Mouse (Mus musculus): Measurements from ENCODE around the gene Maml3. TPM values are rescaled to one million over a fixed set of nuclear protein-coding genes. Genes with fewer than 3 reads are reported as not detected.
A peak's percentile ranks its signal among the peaks of the same experiment; 100 is the strongest.

Maml3 gene
- polyA plus RNA-seq, 1 experiment, result 3.1 TPM

DNA sequence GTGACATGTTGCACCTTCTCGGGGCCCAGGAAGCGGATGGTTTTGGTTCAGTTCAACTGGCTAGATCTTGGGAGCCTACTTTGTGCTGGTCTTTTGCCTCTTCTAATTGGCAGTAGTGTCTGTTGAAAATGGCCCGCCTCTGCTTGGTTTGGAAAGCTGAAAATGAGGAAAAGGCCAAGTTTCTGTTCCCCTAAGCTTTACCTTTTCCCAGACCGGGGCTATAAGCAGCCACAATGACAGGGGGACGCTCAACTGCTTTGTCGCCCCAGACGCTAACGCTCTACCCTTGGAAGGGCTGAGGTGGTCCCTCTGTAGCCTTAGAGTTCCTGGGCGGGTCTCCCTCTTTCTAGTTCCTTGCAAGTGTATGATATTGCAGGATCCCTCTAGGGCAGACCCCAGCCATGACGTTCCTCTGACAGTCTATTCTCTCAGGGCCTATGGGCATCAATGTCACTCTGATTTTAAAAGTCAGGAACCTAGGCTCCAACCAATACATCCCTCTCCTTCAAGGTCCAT lies 315.4 kb downstream of the Maml3 start:
- Histone ChIP-seq H3K36me3 (ENCODE audit: control insufficient read depth, insufficient read depth) (no peaks in the 10 kb centered on the region), H3ac (ENCODE audit: control insufficient read depth, insufficient read length) (no peak overlapping the region), H3K4me3 (peak overlapping the region; percentile 11), H3K4me2 (ENCODE audit: low read depth) (peak overlapping the region; percentile 90), H3K79me2 (ENCODE audit: control insufficient read depth, insufficient read depth) (no peaks in the 10 kb centered on the region), H3K27me3 (ENCODE audit: control insufficient read depth, insufficient read depth, insufficient read length) (no peaks in the 10 kb centered on the region)
- TF ChIP-seq USF1 (IDR thresholded peaks at IDR 0.05; ENCODE audit: low read depth) (no peak), SRF (IDR thresholded peaks at IDR 0.05; ENCODE audit: control insufficient read depth, insufficient read length, low read depth) (no peak), MAX (IDR thresholded peaks at IDR 0.05; ENCODE audit: low read depth) (no peak), REST (IDR thresholded peaks at IDR 0.05; ENCODE audit: insufficient read depth, insufficient read length) (no peak), TCF3 (IDR thresholded peaks at IDR 0.05; ENCODE audit: insufficient read length, low read depth) (no peak), TCF12 (IDR thresholded peaks at IDR 0.05; ENCODE audit: insufficient read depth, poor library complexity, severe bottlenecking) (no peak), MYOG (IDR thresholded peaks at IDR 0.05; ENCODE audit: control insufficient read depth in 1 of 3, insufficient read depth in 1 of 3, insufficient read length in 2 of 3, low read depth in 2 of 3) (no peak), POLR2AphosphoS2 (IDR thresholded peaks at IDR 0.05; ENCODE audit: insufficient read length, low read depth) (no peak), CEBPB (IDR thresholded peaks at IDR 0.05; ENCODE audit: insufficient read depth, poor library complexity, severe bottlenecking) (no peak)

DNA sequence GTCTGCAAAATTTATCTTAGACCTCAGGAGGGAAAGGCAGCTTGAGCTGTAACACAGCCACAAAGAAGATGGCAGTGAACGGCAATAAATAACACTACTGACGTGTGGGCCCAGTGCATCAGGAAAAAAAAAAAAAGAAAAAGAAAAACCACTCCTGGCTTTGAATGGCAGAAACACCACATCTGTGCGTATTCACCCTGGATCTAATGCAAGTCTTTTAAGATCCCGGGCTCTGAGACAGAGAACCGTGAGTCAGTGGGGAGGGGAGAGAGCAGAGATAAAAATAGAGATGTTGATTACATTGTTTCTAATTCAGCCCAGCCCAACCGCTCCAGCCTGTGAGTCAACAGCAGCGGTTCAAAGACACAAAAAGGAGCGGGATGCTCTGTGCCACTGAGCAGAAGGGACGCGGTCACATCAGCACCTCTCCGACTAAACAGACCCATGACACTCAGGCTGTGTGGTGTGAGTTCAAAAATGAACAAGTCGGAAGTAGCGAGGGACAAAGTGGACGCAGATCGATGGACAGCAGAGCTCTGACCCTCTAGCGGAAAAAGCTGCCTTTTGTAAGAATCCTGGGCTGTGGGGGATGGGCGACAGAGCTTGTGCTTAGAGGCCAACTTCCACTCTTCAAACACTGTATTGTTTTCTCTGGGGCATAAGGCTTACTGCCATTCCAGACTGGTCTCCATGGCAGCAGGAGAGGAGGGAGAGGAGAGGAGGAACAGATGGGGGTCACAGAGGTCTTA lies 316.1 kb downstream of the Maml3 start:
- Histone ChIP-seq H3K27me3 (ENCODE audit: control insufficient read depth, insufficient read depth, insufficient read length) (no peaks in the 10 kb centered on the region), H3ac (ENCODE audit: control insufficient read depth, insufficient read length) (no peak overlapping the region), H3K36me3 (ENCODE audit: control insufficient read depth, insufficient read depth) (no peaks in the 10 kb centered on the region), H3K79me2 (ENCODE audit: control insufficient read depth, insufficient read depth) (no peaks in the 10 kb centered on the region), H3K4me3 (peak overlapping the region; percentile 11), H3K4me2 (ENCODE audit: low read depth) (peak overlapping the region; percentile 90)
- TF ChIP-seq POLR2A (IDR thresholded peaks at IDR 0.05; ENCODE audit: insufficient read length, low read depth) (peak; percentile 20), SRF (IDR thresholded peaks at IDR 0.05; ENCODE audit: control insufficient read depth, insufficient read length, low read depth) (no peak), CEBPB (IDR thresholded peaks at IDR 0.05; ENCODE audit: insufficient read depth, poor library complexity, severe bottlenecking) (no peak), MYOG (IDR thresholded peaks at IDR 0.05; ENCODE audit: control insufficient read depth in 1 of 3, insufficient read depth in 1 of 3, insufficient read length in 2 of 3, low read depth in 2 of 3) (no peak), REST (IDR thresholded peaks at IDR 0.05; ENCODE audit: insufficient read depth, insufficient read length) (no peak)

DNA sequence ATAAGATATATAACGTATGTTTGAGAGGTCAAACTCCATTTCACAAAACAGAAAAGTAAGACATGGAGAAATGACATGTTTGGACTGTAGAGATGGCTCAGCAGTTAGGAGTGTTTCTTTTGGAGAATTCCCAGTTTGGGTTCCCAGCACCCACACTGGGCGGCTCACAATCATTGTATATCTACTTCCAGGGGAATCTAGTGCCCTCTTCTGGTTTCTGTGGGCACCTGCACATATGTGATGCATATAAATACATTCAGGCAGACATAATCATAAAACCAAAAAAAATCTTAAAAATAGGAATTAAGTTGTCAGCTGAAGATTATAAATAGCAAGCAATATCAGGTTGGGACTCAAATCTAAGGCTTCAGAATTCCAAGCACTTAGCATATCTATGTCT lies 316.9 kb downstream of the Maml3 start:
- H3K36me3 ChIP-seq (ENCODE audit: control insufficient read depth, insufficient read depth), result no peaks in the 10 kb centered on the region

DNA sequence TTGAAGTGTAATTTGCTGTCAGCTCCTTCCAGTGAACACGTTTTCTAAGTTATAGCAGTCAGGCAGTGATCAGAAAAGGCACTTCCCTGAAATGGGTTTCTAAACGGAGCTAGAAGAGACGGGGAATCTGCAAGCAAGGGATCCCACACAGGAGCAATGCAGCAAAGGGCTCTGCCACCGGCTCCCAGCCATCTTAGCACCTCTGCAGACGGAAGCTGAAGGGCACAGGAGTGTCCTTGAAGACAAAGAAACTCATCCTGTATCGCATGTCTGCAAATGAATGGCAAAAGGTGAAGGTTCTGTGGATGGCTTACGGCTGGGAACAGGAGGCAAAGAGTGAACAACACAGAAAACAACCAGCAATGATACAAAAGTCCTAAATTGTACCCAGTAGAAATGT lies 319.1 kb downstream of the Maml3 start:
- H3K4me3 ChIP-seq, result no peak overlapping the region
- TF ChIP-seq TCF3 (IDR thresholded peaks at IDR 0.05; ENCODE audit: insufficient read length, low read depth), result no peak
- TF ChIP-seq CEBPB (IDR thresholded peaks at IDR 0.05; ENCODE audit: insufficient read depth, poor library complexity, severe bottlenecking), result no peak
- TF ChIP-seq SRF (IDR thresholded peaks at IDR 0.05; ENCODE audit: control insufficient read depth, insufficient read length, low read depth), result no peak
- no peak for TF ChIP-seq TCF12 (IDR thresholded peaks at IDR 0.05; ENCODE audit: insufficient read depth, poor library complexity, severe bottlenecking)
- no peak for TF ChIP-seq MYOG (IDR thresholded peaks at IDR 0.05; ENCODE audit: control insufficient read depth in 1 of 3, insufficient read depth in 1 of 3, insufficient read length in 2 of 3, low read depth in 2 of 3)
- no peaks in the 10 kb centered on the region for H3K27me3 ChIP-seq (ENCODE audit: control insufficient read depth, insufficient read depth, insufficient read length)
- H3K4me2 ChIP-seq (ENCODE audit: low read depth), result no peak overlapping the region
- H3K36me3 ChIP-seq (ENCODE audit: control insufficient read depth, insufficient read depth), result no peaks in the 10 kb centered on the region
- H3ac ChIP-seq (ENCODE audit: control insufficient read depth, insufficient read length), result no peak overlapping the region
- no peaks in the 10 kb centered on the region for H3K79me2 ChIP-seq (ENCODE audit: control insufficient read depth, insufficient read depth)

More for the DNA sequence above, 316.9 kb downstream of the Maml3 start:
- H3K27me3 ChIP-seq (ENCODE audit: control insufficient read depth, insufficient read depth, insufficient read length), result no peaks in the 10 kb centered on the region
- TF ChIP-seq TCF12 (IDR thresholded peaks at IDR 0.05; ENCODE audit: insufficient read depth, poor library complexity, severe bottlenecking) (no peak), POLR2AphosphoS2 (IDR thresholded peaks at IDR 0.05; ENCODE audit: insufficient read length, low read depth) (no peak), SRF (IDR thresholded peaks at IDR 0.05; ENCODE audit: control insufficient read depth, insufficient read length, low read depth) (no peak), USF1 (IDR thresholded peaks at IDR 0.05; ENCODE audit: low read depth) (no peak), E2F4 (IDR thresholded peaks at IDR 0.05; ENCODE audit: insufficient read depth) (no peak), CEBPB (IDR thresholded peaks at IDR 0.05; ENCODE audit: insufficient read depth, poor library complexity, severe bottlenecking) (no peak), POLR2A (IDR thresholded peaks at IDR 0.05; ENCODE audit: insufficient read length, low read depth) (no peak), MAX (IDR thresholded peaks at IDR 0.05; ENCODE audit: low read depth) (no peak), MYOG (IDR thresholded peaks at IDR 0.05; ENCODE audit: control insufficient read depth in 1 of 3, insufficient read depth in 1 of 3, insufficient read length in 2 of 3, low read depth in 2 of 3) (no peak), REST (IDR thresholded peaks at IDR 0.05; ENCODE audit: insufficient read depth, insufficient read length) (no peak), TCF3 (IDR thresholded peaks at IDR 0.05; ENCODE audit: insufficient read length, low read depth) (no peak), MYOD1 (IDR thresholded peaks at IDR 0.05; ENCODE audit: control insufficient read depth in 1 of 3, insufficient read length in 2 of 3, low read depth in 2 of 3) (no peak)
- H3K4me3 ChIP-seq, result no peak overlapping the region
- no peak overlapping the region for H3ac ChIP-seq (ENCODE audit: control insufficient read depth, insufficient read length)
- H3K4me2 ChIP-seq (ENCODE audit: low read depth), result peak overlapping the region; percentile 90
- no peaks in the 10 kb centered on the region for H3K79me2 ChIP-seq (ENCODE audit: control insufficient read depth, insufficient read depth)

DNA sequence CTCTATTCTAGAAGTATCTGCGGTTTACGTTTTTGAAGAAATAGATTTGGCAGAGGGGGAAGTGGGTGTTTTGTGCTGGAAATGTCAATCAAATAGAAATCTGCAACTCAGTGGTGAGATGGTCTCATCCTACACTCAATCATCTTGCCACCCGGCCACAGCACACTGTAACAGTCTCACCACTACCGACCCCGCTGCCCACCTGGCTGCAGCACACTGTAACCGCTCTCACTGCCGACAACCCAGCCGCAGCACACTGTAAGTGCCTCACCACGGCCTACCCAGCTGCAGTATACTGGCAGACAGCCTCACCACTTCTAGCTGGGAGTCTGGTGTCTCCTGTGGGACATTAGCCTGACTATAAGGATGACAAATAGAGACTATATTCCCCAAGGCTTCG lies 322.7 kb downstream of the Maml3 start:
- no peaks in the 10 kb centered on the region for H3K36me3 ChIP-seq (ENCODE audit: control insufficient read depth, insufficient read depth)
- H3K4me2 ChIP-seq (ENCODE audit: low read depth), result no peak overlapping the region
- no peaks in the 10 kb centered on the region for H3K27me3 ChIP-seq (ENCODE audit: control insufficient read depth, insufficient read depth, insufficient read length)
- H3K4me3 ChIP-seq, result no peak overlapping the region
- H3ac ChIP-seq (ENCODE audit: control insufficient read depth, insufficient read length), result no peak overlapping the region
- TF ChIP-seq POLR2A (IDR thresholded peaks at IDR 0.05; ENCODE audit: insufficient read length, low read depth), result no peak
- TF ChIP-seq MYOD1 (IDR thresholded peaks at IDR 0.05; ENCODE audit: control insufficient read depth in 1 of 3, insufficient read length in 2 of 3, low read depth in 2 of 3), result no peak
- TF ChIP-seq REST (IDR thresholded peaks at IDR 0.05; ENCODE audit: insufficient read depth, insufficient read length), result no peak
- TF ChIP-seq USF1 (IDR thresholded peaks at IDR 0.05; ENCODE audit: low read depth), result no peak
- TF ChIP-seq TCF3 (IDR thresholded peaks at IDR 0.05; ENCODE audit: insufficient read length, low read depth), result no peak
- TF ChIP-seq SRF (IDR thresholded peaks at IDR 0.05; ENCODE audit: control insufficient read depth, insufficient read length, low read depth), result no peak
- no peak for TF ChIP-seq CEBPB (IDR thresholded peaks at IDR 0.05; ENCODE audit: insufficient read depth, poor library complexity, severe bottlenecking)
- TF ChIP-seq MYOG (IDR thresholded peaks at IDR 0.05; ENCODE audit: control insufficient read depth in 1 of 3, insufficient read depth in 1 of 3, insufficient read length in 2 of 3, low read depth in 2 of 3), result no peak
- no peak for TF ChIP-seq E2F4 (IDR thresholded peaks at IDR 0.05; ENCODE audit: insufficient read depth)
- no peak for TF ChIP-seq MAX (IDR thresholded peaks at IDR 0.05; ENCODE audit: low read depth)
- TF ChIP-seq POLR2AphosphoS2 (IDR thresholded peaks at IDR 0.05; ENCODE audit: insufficient read length, low read depth), result no peak
- no peaks in the 10 kb centered on the region for H3K79me2 ChIP-seq (ENCODE audit: control insufficient read depth, insufficient read depth)

Measured in myocyte (in vitro differentiated cells).